Mouse (Mus musculus) ovary, postnatal 10 days (tissue): ENCODE measurements around the gene Gm10024.
"Not testable (repeated sequence)": the region's sequence is repeated elsewhere in the genome, so short reads cannot be mapped to it uniquely, and the experiment has no call there.

Experiments used
- DNase-seq: peaks from one replicate; pipeline ENCODE4 v3.0.0; 2022; ENCODE audit warnings: low spot score

Gm10024 gene

GRCm38 (mm10) chr10:77735928-77736327 lies 24.7 kb downstream of the Gm10024 start:
- no peak for DNase-seq

- no peak for DNase-seq
Measured at GRCm38 (mm10) chr10:77738929-77739328, 27.7 kb downstream of the Gm10024 start.

- not testable (repeated sequence) for DNase-seq
Measured at GRCm38 (mm10) chr10:77741924-77742688, 30.8 kb downstream of the Gm10024 start, which contains the start of gene Gm18596. Gene Gm18596 (minus strand): TSS chr10:77742638.

- DNase-seq = not testable (repeated sequence)
Measured at GRCm38 (mm10) chr10:77750686-77751085, 39.4 kb downstream of the Gm10024 start.

GRCm38 (mm10) chr10:77751254-77751653 lies 40.0 kb downstream of the Gm10024 start, which contains the start of gene Gm9736:
Gene Gm9736 (minus strand): TSS chr10:77751354.
- DNase-seq = not testable (repeated sequence)

- DNase-seq = not testable (repeated sequence)
Measured at GRCm38 (mm10) chr10:77752312-77752711, 41.1 kb downstream of the Gm10024 start.

- DNase-seq = no peak
Measured at GRCm38 (mm10) chr10:77753448-77753847, 42.2 kb downstream of the Gm10024 start.

GRCm38 (mm10) chr10:77759582-77759981 lies 48.3 kb downstream of the Gm10024 start, which contains the start of gene Gm3233:
Gene Gm3233 (minus strand): TSS chr10:77759682.
- not testable (repeated sequence) for DNase-seq
